Mouse (Mus musculus) c-Kit-positive CD71-positive TER-119-positive erythroid progenitor cells, embryonic 14.5 days (primary cell): ENCODE measurements around the gene Gpr35.
A peak's percentile ranks its signal among the peaks of the same experiment; 100 is the strongest.

ENCODE experiments used
- DNase-seq: peaks from one replicate; pipeline ENCODE4 v3.0.0-alpha.2; 2013; ENCODE audit warnings: low spot score

Gpr35 gene

DNA sequence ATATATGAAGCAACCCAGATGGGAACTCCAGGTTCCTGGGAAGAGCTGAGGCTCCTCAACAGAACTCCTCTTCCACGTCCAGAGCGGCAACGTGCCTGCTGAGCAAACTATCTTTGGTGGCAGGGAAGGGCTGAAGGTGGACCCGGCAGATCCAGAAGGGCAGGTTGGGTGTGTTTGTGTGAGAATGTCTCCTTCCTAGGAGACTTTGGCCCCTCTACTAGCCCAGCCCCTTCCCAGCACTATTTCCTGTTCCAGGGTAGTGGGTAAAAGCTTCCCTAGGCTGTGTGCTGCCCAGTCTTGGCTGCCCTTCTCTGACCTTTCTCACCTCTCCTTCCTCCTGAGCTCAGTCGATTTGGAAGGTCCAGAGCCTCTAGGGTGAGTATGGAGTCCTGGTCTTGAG, at the start of gene Gpr35:
Gene Gpr35 (plus strand): TSS at position 259 of the 400 bp plus-strand sequence.
- DNase-seq: no peak

DNA sequence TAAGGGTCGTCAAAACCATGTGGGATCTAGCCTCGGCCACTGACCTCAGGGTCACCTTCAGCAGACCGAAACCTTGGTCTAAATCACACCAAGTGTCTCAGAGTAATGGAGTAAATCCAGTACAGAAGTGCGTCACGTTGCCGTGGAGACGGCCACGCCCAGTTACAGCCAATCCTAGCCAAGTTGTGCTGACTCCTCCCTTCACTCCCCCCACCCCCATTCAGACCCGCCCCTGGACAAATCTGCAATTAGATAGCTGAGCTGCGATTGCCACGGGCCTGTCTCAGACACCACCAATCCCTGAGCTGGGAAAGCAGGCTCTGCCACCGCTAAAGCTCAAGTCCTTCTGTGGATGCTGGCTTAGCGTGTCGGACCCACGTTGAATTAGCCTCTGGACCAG, 47.9 kb upstream of the Gpr35 start, which contains the start of gene Ankmy1:
Gene Ankmy1 (minus strand): TSS at position 121 of the 400 bp plus-strand sequence.
- no peak for DNase-seq

DNA sequence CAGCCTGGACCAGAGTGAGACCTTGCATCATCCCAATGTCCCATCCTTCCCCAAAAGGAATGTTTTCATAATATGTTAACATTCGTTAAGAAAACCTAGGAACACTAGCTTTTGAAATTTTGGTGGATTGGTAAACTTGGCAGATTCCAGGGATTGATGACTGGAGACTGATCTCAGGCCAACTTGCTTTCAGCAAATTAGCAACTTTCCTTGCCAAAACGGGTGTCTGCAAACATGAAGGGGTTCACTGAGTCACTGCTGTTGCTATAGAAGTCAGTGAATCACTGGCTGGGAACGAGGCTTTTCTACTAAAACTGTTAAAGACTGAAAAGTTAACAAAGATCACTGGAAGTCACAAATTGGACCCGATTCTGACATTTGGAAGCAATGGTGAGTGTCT, 47.0 kb upstream of the Gpr35 start:
- DNase-seq: no peak

DNA sequence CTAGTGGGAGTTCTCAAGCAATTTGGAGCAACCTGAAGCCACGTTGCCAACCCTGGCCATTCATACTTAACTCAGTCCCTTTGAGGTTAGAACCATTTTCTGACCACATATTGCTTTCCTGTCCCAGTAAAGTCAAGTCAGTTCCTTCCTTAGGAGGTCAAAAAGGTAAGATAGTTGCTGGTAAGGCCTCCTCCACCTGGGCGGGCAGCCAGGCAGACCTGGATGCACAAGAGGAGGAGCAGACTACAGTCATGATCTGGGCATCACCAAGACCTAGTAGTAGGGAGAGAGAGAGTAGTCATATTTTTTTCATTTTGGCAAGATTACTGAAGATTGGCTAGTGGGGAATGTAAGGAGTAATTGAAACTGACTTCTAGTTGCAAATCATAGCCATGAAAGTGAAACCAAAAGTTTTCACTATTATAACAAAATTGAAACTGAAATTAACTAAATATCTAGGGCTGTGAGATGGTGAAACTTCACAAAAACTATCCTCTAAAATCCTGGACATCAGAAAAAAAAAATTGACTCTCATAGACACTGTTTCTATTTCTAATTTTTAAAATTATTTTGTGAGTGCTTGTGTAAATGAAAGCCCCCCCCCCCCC, 44.9 kb upstream of the Gpr35 start:
- DNase-seq: no peak

DNA sequence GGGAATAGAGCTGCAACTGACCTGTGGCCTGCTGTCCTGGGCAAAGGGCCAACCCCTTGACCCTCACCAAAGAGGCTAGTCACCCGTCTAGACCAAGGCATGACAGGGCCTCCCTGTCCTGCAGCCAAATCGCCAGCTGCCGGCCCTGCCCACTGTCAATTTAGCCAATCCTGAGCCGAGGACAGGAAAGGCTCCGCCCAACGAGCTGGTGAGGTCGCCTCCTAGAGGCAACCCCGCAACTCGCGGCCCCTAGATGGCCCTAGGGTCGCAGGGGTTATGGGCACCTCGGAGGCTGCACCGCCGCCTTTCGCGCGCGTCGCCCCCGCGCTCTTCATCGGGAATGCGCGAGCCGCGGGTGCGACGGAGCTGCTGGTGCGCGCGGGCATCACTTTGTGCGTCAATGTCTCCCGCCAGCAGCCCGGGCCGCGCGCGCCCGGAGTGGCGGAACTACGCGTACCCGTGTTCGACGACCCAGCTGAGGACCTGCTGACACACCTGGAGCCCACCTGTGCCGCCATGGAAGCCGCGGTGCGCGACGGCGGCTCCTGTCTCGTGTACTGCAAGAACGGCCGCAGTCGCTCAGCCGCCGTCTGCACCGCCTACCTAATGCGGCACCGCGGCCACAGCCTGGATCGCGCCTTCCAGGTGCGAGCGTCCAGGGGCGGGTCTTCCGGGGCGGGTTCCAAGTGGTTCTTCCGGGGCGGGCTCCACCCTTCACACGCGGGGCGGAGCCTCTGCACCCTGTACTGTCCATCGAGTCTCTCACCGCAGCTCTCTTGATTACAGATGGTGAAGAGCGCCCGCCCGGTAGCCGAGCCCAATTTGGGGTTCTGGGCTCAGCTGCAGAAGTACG, 43.7 kb upstream of the Gpr35 start, which contains the start of gene Dusp28:
Gene Dusp28 (plus strand): TSS at position 203 of the 853 bp plus-strand sequence.
- peak; percentile 86 for DNase-seq

DNA sequence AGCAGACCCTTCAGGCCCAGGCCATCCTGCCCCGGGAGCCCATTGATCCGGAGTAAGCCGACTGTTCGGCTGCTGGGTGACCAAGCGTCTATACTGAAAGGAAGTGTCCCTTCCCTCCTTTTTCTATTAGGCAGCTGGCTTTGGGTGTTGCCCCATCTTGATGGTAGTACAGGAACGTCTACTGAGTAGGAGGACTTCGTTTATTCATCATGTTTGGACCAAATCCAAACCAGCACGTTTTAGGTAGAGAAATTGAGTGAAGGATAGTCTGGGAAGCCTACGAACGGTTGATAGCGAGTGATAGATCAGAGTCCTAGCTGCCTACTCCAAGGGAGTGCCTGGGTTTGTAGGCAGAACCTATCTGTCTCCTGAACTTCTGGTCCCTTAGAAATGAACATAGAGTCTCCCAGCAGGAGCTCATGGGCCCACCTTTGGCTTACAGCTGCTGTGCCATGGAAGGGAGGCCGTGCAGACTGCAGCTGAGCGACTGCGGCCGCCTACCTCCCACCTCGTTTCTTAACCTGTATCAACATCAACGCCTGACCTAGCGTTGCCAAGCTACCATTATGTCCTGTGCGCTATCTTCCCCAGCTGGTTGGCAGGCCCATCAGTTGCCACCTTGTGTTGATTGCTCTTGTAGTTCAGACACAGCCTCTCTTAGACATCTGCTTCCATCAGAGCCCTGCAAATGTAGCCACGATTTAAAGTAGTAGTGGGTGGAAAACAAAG, 42.9 kb upstream of the Gpr35 start:
- no peak for DNase-seq

DNA sequence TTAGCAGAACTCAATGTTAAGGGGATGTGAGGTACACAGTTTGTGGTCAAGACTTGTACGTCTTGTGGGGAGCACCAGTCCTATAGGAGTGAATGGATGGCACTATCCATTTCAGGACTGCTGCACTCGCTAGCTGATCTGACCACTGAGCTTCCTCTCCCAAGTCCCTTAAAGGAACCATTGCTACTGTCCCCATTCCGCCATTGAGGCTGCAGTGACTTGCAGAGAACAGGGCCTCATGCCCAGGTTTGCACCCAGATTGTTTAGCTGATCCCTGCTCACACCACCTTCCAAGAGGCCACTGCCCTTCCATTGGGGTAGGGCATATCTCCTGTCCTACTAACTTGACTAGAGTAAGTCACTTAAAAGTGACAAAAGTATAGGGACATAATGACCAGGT, 42.0 kb upstream of the Gpr35 start:
- DNase-seq: no peak

DNA sequence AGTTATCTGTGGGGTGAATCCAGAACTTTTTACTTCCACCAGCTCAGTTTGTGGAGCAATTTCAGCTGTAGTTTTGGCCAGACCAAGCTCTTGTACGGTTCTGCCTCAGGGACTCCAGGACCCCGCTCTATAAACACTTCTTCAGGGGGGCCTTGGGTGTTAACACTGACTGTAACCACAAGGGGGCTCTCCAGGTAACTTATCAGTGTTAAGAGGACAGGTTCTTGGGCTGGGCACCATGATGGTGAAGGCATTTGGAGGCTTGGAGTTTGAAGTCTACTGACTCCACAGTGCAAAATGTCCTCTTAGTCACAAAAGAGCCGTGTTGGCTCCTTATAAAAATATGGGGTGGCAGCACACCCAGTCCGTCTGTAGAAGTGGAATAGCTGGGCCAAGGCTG, 41.6 kb upstream of the Gpr35 start:
- DNase-seq: no peak

DNA sequence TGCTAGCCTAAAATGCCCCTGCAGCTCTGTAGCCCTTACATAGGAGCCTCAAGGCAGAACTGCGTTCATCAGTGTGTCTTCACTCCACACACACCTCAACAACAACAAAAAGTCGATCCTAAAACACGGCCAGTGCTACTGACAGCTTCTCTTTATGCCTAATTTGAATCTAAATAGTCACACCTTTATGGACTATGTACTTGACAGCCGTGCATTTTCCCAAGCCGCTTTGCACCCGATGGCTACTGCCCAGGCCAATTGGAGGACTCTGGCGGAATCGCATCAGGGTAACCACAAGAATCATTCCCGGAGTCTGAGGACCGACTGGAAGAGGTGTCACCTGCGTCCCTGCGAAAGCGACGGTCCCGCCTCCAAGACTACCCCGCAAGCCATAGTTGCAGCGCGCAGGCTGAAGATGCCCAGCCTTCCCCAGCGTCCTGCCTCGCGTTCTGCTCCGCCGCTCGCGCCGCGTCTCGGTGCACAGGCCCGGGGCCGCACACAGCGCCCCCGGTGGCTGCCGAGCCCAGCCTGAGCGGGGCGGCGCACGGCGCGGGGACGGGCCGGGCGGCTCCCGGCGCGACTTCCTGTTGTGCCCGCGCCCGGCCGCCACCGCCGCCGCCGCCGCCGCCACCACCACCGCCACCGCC, 40.3 kb upstream of the Gpr35 start, which contains the start of gene Rnpepl1:
Gene Rnpepl1 (plus strand): TSS at position 545 of the 647 bp plus-strand sequence.
- DNase-seq: peak; percentile 29

DNA sequence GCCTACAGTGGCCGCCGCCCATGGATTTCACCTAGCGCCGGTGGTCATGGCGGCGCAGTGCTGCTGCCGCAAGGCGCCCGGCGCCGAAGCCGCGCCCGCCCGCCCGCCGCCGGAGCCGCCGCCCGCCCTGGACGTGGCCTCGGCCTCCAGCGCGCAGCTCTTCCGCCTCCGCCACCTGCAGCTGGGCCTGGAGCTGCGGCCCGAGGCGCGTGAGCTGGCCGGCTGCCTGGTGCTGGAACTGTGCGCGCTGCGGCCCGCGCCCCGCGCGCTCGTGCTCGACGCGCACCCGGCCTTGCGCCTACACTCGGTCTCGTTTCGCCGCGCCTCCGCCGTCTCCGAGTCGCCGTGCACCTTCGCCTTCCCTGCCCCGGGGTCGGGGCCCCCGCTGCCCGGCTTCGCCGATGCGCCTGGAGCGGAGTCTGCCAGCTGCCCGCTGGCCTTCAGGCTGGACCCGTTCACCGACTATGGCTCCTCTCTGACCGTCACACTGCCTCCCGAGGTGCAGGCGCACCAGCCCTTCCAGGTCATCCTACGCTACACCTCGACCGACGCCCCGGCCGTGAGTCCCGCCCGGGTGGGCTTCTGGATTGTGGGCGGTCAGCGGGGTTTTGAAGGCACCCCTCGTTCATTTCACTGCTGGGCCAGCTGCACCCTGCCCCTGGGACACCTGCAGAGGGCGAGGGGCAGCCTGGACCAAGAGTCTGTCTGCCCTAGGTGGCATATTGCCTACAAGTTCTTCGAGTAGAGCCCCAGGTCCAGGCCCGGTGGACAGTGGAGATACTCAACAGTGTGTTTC, 39.5 kb upstream of the Gpr35 start:
- DNase-seq: no peak

DNA sequence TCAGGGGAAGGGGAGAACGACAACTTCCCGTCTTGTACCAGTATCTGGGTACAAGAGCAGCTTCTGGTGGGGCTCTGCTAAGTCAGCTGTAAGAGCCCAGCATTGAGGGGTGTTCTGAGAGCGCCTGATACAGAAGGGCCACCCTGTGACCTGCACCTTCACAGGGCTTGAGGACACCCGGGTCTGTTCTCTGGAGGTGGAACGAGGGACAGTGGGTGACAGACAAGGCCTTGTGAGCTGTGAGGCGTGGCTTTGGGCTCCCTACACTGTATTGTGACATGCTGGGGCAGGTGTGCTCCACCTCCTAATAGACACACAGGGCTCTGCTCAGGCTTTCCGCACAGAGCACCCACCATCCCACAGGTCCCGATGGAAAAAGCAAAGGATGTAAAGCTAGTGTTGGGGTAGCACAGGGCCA, 38.9 kb upstream of the Gpr35 start:
- no peak for DNase-seq

DNA sequence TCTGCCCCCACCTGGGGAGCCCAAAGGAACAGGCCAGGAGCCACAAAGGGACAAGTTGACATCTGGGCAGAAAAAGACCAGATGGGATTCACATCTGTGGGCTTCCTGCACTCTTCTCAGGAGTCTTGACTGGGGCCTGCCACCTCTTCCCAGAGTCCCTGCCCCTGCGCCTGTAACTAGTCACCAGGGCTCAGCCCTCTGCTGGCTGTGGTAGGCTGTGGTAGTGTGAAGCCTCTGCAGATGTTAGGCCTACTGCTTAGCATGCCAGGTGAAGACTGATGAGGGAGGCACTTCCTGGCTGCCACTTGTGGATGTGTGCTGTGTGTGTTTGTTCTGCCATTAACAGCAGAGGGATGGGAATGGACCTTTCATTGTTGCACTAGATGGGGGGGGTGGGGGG, 38.4 kb upstream of the Gpr35 start:
- DNase-seq: no peak

DNA sequence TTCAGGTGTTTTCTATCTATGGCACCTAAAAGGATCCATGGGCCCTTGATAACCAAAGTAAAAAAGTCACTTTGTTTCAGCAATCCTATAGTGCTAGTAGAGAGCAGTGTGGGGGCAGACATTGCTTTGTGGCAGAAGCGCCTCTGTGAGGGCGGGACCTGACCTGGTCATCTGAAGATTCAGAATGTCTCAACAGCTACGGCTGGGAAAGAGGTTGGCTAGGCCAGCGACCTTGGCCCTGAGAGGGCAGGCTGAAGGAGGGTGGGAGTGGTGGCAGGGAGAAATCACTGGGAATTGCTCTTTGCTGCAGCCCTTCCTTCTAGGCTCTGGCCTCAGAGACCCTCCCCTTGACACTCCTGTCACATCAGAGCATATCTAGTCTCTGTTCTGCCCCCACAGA, 36.4 kb upstream of the Gpr35 start:
- DNase-seq: no peak

DNA sequence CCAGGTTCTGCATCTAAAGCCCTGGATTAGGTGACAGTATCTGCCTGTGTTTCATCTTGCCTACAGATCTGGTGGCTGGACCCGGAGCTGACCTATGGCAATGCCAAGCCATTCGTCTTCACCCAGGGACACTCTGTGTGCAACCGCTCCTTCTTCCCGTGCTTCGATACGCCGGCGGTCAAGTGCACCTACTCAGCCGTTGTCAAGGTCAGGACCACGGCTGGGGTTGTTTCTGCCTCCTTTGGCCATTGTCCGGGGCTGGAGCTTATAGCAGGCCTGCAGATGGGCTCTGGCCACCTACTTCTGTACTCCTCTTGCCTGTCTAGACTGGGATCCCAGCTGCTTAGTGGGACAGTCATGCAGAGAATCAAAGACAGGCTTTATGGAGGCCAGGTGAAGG, 35.7 kb upstream of the Gpr35 start:
- no peak for DNase-seq

DNA sequence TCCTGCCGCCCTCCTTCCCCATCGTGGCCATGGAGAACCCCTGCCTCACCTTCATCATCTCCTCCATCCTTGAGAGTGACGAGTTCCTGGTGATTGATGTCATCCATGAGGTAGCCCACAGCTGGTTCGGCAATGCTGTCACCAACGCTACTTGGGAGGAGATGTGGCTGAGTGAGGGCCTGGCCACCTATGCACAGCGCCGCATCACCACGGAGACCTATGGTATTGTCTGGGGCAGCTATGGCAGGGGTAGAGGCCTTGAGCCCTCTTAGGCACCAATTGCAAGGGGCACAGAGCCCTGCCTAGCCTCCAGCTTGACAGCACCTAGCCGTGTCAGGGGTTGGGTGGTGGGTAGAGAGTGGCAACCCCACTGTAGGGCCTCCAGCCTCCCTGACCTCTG, 33.9 kb upstream of the Gpr35 start:
- no peak for DNase-seq

DNA sequence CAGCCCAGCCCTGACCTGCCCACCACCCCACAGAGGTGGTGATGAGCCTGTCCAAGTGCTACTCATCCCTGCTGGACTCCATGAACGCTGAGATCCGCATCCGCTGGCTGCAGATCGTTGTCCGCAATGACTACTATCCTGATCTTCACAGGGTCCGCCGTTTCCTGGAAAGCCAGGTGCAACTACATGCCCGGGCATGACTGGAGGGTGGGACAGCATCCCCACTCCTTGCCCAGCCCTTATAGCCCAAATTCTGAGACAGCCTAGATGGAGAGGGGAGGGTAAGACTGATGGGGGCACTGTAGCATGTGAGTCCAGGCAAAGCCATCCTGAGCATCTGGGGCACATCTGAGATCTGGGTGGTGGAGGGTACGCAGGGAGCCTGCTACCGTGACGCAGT, 31.5 kb upstream of the Gpr35 start:
- DNase-seq: no peak

DNA sequence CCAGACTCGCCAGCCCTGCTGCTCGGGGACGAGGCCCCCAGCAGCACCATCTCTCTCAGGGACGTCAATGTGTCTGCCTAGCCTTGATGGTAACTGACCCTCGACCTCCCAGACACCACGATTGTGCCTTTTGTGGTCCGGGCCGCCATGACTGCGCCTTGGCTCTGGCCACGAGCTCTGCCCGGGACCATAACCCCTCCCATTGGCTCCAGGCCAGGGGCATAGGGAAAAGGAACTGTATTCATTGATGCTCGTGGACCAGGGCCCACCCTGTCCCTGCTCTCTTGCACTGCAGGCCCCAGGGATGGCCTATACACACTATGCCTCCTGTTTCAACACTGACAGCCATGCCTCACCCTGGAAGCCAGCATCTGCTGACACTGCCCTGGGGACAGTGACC, 30.9 kb upstream of the Gpr35 start:
- no peak for DNase-seq

DNA sequence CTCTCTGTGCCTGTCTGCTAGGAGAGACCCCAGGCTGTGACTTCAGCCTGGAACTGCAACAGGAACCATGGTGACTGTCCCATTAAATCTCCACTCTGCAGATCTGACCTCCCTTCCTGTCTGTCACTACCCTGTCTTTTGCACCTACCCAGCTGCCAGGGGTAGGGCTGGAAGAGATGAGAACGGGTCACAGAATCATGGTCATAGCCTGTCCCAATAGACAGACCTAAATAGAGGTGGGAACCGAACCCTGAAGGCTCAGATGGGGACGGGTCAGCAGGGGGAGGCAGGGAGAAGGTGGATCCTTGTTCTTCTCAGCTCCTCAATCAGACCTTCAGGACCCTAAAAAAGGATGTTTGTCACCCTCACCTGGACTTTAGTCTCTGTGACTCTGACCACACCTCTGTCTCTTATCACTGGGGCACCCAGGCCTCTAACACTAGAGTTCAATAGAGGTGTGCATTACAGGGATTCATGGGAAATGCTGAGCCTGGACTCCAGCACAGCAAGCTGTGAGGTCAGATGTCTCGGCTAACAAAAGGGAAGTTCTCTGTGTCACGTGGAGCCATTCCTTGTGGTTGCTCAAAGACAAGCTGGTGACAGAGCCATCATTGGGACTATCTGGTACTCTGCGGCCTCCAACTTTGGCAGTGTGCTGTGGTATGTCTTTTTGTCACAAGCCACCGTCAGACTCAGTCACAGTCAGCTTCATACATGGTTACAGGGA, 30.0 kb upstream of the Gpr35 start:
- no peak for DNase-seq

DNA sequence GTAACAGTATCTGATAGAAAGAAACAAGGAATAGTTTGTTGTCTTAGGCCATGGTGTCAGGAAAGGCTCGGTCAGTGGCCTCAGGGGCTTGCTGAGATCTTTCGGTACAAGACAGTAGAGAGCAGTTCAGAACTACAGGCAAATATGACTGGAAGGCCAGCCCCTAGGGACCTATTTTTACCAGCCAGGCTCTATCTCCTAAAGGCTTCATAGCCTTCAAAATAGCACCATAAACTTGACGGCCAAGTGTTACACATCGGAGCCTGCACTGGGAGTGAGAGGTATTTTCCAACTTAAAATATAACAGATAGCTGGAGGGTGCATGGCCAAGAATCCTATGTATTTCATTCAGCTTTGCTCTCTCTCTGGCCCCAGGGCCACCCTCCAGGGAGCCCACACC, 29.2 kb upstream of the Gpr35 start:
- DNase-seq: no peak

DNA sequence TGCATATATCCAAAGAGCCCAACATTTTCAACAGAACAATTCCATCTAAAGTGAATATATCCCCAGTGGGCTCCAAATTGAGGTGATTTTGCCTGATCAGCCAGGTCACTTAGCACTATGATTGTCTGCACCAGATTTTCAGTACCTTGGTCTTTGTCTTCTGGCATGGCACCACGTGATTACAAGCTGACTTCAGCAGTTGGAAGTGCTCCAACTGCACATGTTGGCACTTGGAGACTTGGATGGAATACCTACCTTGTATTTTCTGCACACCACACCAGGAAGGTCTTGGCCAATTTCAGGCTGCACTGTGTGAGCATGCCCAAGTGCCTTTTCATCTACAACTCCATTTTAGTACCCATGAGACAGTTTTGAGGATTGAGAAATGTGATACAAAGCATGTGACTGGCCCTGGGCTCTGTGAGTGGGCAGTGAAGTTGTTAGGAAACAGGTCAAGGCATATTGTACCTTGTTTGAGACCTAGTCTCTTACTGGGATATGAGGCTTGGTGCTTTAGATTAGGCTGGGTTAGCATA, 20.4 kb upstream of the Gpr35 start:
- DNase-seq: no peak
